Mouse (Mus musculus) olfactory bulb, adult 2 months (tissue): ENCODE data around the gene Slmap.

Experiments
- CTCF ChIP-seq: fragments of 200-500 bp; IDR thresholded peaks from 2 replicates; pipeline ENCODE4 v1.5.1; 2012; ENCODE audit warnings: low read depth, mild to moderate bottlenecking, low read length, moderate library complexity; ENCODE audit not compliant: insufficient read depth
- POLR2A ChIP-seq: fragments of 200-500 bp; IDR thresholded peaks from 2 replicates; pipeline ENCODE4 v1.6.1; 2012; ENCODE audit warnings: mild to moderate bottlenecking, low read depth, low read length, moderate library complexity; ENCODE audit not compliant: insufficient read depth

GRCm38 (mm10) chr14:26454851-26455250 is 79.9 kb downstream of the Slmap start:
- TF ChIP-seq POLR2A, result no peak
- no peak for TF ChIP-seq CTCF
